Mouse (Mus musculus): ENCODE measurements at regions not wholly inside any gene's neighbourhood (a gene's known extent, or its start where the extent isn't known, plus 50 kb on each side); places are given as distances from the start of the nearest gene placed in this dataset.

GRCm38 (mm10) chr10:92296303-92296702 is 425.9 kb downstream of the Nedd1 start:
- TF ChIP-seq POLR2A (IDR thresholded peaks at IDR 0.05; ENCODE audit: insufficient read length, low read depth) (no peak), POLR2AphosphoS2 (IDR thresholded peaks at IDR 0.05; ENCODE audit: insufficient read length, low read depth) (no peak), MAX (IDR thresholded peaks at IDR 0.05; ENCODE audit: low read depth) (no peak), TCF12 (IDR thresholded peaks at IDR 0.05; ENCODE audit: insufficient read depth, poor library complexity, severe bottlenecking) (no peak), CEBPB (IDR thresholded peaks at IDR 0.05; ENCODE audit: insufficient read depth, poor library complexity, severe bottlenecking) (no peak), USF1 (IDR thresholded peaks at IDR 0.05; ENCODE audit: low read depth) (no peak)

All from myocyte (in vitro differentiated cells).